Mouse (Mus musculus) MEL (cell line): Measurements from ENCODE around the gene Ddx3x. TPM values are rescaled to one million over a fixed set of nuclear protein-coding genes. Genes with fewer than 3 reads are reported as not detected.
"Not testable (repeated sequence)": the region's sequence is repeated elsewhere in the genome, so short reads cannot be mapped to it uniquely, and the experiment has no call there.

ENCODE experiments used
- DNase-seq: peaks from one replicate; pipeline ENCODE4 v3.0.0; 2011; ENCODE audit warnings: low read depth, low spot score
- H3K27ac ChIP-seq: 2 replicates; pipeline ENCODE4 v1.5.1; 2012; ENCODE audit warnings: low read depth, mild to moderate bottlenecking, control low read depth, low read length, moderate library complexity; ENCODE audit not compliant: control insufficient read depth
- H3K27me3 ChIP-seq, 2 experiments: fragments of 150-350 bp in 1 of 2; sonication (generic) in 1 of 2; 2 replicates each; pipeline ENCODE4 v1.6.1; 2012; ENCODE audit warnings: low read length in 2 of 2, mild to moderate bottlenecking in 2 of 2, improper control_type of control experiment in 1 of 2, moderate library complexity in 1 of 2; ENCODE audit not compliant: insufficient read depth in 2 of 2, control insufficient read depth in 1 of 2
- H3K36me3 ChIP-seq, 2 experiments: 2 replicates each; pipeline ENCODE4 v1.6.1; 2012 to 2014; ENCODE audit warnings: low read length in 2 of 2, improper control_type of control experiment in 1 of 2, inconsistent platforms in 1 of 2, mild to moderate bottlenecking in 1 of 2; ENCODE audit not compliant: insufficient read depth in 2 of 2, control insufficient read depth in 1 of 2
- H3K4me1 ChIP-seq, 2 experiments: fragments of 150-350 bp in 1 of 2; sonication (generic) in 1 of 2; 2 replicates each; pipeline ENCODE4 v1.6.1; 2012; ENCODE audit warnings: low read length in 2 of 2, improper control_type of control experiment in 1 of 2, mild to moderate bottlenecking in 1 of 2; ENCODE audit not compliant: insufficient read depth in 2 of 2, control insufficient read depth in 1 of 2
- H3K4me3 ChIP-seq, 2 experiments: fragments of 150-350 bp in 1 of 2; sonication (generic) in 1 of 2; 2 replicates each; pipeline ENCODE4 v1.5.1; 2012; ENCODE audit warnings: low read depth in 2 of 2, low read length in 2 of 2, mild to moderate bottlenecking in 2 of 2, moderate library complexity in 2 of 2, control low read depth in 1 of 2, improper control_type of control experiment in 1 of 2; ENCODE audit not compliant: control insufficient read depth in 1 of 2, insufficient read depth in 1 of 2
- H3K79me2 ChIP-seq: 2 replicates; pipeline ENCODE4 v1.6.1; 2012; ENCODE audit warnings: mild to moderate bottlenecking, low read length, moderate library complexity; ENCODE audit not compliant: control insufficient read depth, poor library complexity, insufficient read depth
- H3K9ac ChIP-seq: 2 replicates; pipeline ENCODE4 v1.6.1; 2012; ENCODE audit warnings: low read depth, mild to moderate bottlenecking, control low read depth, low read length, moderate library complexity; ENCODE audit not compliant: control insufficient read depth, poor library complexity, severe bottlenecking
- H3K9me3 ChIP-seq: fragments of 150-350 bp; sonication (generic); replicated peaks from 2 replicates; pipeline ENCODE4 v1.6.1; 2012; ENCODE audit warnings: mild to moderate bottlenecking, low read length, improper control_type of control experiment, moderate library complexity; ENCODE audit not compliant: insufficient read depth
- BHLHE40 ChIP-seq: IDR thresholded peaks from 2 replicates; pipeline ENCODE4 v1.6.1; 2012; ENCODE audit warnings: low read depth, mild to moderate bottlenecking, inconsistent platforms, low read length, improper control_type of control experiment, borderline replicate concordance
- CHD2 ChIP-seq: IDR thresholded peaks from 2 replicates; pipeline ENCODE4 v1.6.1; 2011; ENCODE audit warnings: low read length, improper control_type of control experiment
- MAFK ChIP-seq: IDR thresholded peaks from 2 replicates; pipeline ENCODE4 v1.6.1; 2011; ENCODE audit warnings: low read depth, mild to moderate bottlenecking, low read length, improper control_type of control experiment, borderline replicate concordance
- MAZ ChIP-seq: IDR thresholded peaks from 2 replicates; pipeline ENCODE4 v1.6.1; 2012; ENCODE audit warnings: low read depth, mild to moderate bottlenecking, inconsistent platforms, low read length, improper control_type of control experiment
- MYC ChIP-seq: IDR thresholded peaks from 2 replicates; pipeline ENCODE4 v1.6.1; 2011; ENCODE audit warnings: low read depth, mild to moderate bottlenecking, low read length, improper control_type of control experiment, moderate library complexity
- POLR2A ChIP-seq, 2 experiments: IDR thresholded peaks; 2 replicates each; pipeline ENCODE4 v1.6.1; 2011 to 2012; ENCODE audit warnings: low read length in 2 of 2, mild to moderate bottlenecking in 2 of 2, control low read depth in 1 of 2, improper control_type of control experiment in 1 of 2, low read depth in 1 of 2, moderate library complexity in 1 of 2; ENCODE audit not compliant: control insufficient read depth in 1 of 2, insufficient read depth in 1 of 2, poor library complexity in 1 of 2
- POLR2AphosphoS2 ChIP-seq: IDR thresholded peaks from 2 replicates; pipeline ENCODE4 v1.6.1; 2011; ENCODE audit warnings: low read length, improper control_type of control experiment
- RCOR1 ChIP-seq: IDR thresholded peaks from 2 replicates; pipeline ENCODE4 v1.6.1; 2012; ENCODE audit warnings: low read depth, mild to moderate bottlenecking, inconsistent platforms, low read length, improper control_type of control experiment
- SIN3A ChIP-seq: IDR thresholded peaks from 2 replicates; pipeline ENCODE4 v1.6.1; 2012; ENCODE audit warnings: low read length, improper control_type of control experiment, inconsistent platforms
- SMC3 ChIP-seq: IDR thresholded peaks from 2 replicates; pipeline ENCODE4 v1.6.1; 2011; ENCODE audit warnings: low read depth, low read length, improper control_type of control experiment
- UBTF ChIP-seq: IDR thresholded peaks from 2 replicates; pipeline ENCODE4 v1.6.1; 2012; ENCODE audit warnings: low read depth, mild to moderate bottlenecking, inconsistent platforms, low read length, improper control_type of control experiment, moderate library complexity, borderline replicate concordance; ENCODE audit not compliant: insufficient read depth
- USF1 ChIP-seq: IDR thresholded peaks from 2 replicates; pipeline ENCODE4 v1.6.1; 2014; ENCODE audit warnings: low read depth, mild to moderate bottlenecking, inconsistent platforms, low read length, improper control_type of control experiment, moderate library complexity
- ZC3H11A ChIP-seq: IDR thresholded peaks from 2 replicates; pipeline ENCODE4 v1.6.1; 2012; ENCODE audit warnings: low read depth, mild to moderate bottlenecking, inconsistent platforms, low read length, improper control_type of control experiment
- ZKSCAN1 ChIP-seq: IDR thresholded peaks from 2 replicates; pipeline ENCODE4 v1.6.1; 2012; ENCODE audit warnings: low read depth, mild to moderate bottlenecking, inconsistent platforms, low read length, improper control_type of control experiment, moderate library complexity
- ZMIZ1 ChIP-seq: IDR thresholded peaks from 2 replicates; pipeline ENCODE4 v1.6.1; 2012; ENCODE audit warnings: low read depth, mild to moderate bottlenecking, inconsistent platforms, low read length, improper control_type of control experiment, moderate library complexity
- ZNF384 ChIP-seq: IDR thresholded peaks from 2 replicates; pipeline ENCODE4 v1.6.1; 2012; ENCODE audit warnings: low read depth, mild to moderate bottlenecking, inconsistent platforms, low read length, improper control_type of control experiment
- polyA plus RNA-seq, 2 experiments: library from polyadenylated mRNA; stranded (reverse) in 1 of 2; unstranded in 1 of 2; fragments of >175 nt in 1 of 2; fragments of >200 nt in 1 of 2; gene quantifications; 2 replicates each; pipeline versions ENCODE4 v1.2.1 to v1.2.4; 2012; ENCODE audit warnings: low replicate concordance in 2 of 2, low read depth in 1 of 2; ENCODE audit not compliant: insufficient read length in 2 of 2, insufficient read depth in 1 of 2, missing spikeins in 1 of 2
- total RNA-seq: library from RNA; depleted of rRNA; stranded (reverse); fragments of 300-350 nt; gene quantifications from 2 replicates; pipeline ENCODE4 v1.2.3, GENCODE M21; 2012

Ddx3x gene
- total and polyA plus RNA-seq, 3 experiments: 146 to 275 (median 267) TPM

DNA sequence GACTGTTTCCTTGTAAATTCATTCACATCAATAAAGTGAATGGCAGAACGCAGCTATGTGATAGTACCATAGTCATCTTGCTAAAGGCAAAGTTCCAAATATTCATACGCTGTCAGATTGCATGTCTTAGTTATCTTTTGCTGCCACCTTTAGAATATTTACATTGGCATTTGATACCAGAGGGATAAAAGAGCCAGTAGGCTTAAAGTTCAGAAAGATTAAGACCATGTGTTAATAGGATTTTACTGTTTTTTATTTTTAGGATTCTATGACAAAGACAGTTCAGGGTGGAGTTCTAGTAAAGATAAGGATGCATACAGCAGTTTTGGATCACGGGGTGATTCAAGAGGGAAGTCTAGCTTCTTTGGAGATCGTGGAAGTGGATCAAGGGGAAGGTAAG, 5.0 kb downstream of the Ddx3x start (continued):
- no peak for TF ChIP-seq UBTF
- TF ChIP-seq USF1: peak; percentile 68; the same call in 1 of the 2 replicates
- TF ChIP-seq SIN3A: peak; percentile 98
- TF ChIP-seq MYC: peak; percentile 49; the same call in 1 of the 2 replicates
- peak; percentile 61; the same call in 1 of the 2 replicates for TF ChIP-seq MAFK
- TF ChIP-seq RCOR1: peak; percentile 97
- no peak; the same call in 1 of the 2 replicates for TF ChIP-seq ZC3H11A
- TF ChIP-seq MAZ: no peak

DNA sequence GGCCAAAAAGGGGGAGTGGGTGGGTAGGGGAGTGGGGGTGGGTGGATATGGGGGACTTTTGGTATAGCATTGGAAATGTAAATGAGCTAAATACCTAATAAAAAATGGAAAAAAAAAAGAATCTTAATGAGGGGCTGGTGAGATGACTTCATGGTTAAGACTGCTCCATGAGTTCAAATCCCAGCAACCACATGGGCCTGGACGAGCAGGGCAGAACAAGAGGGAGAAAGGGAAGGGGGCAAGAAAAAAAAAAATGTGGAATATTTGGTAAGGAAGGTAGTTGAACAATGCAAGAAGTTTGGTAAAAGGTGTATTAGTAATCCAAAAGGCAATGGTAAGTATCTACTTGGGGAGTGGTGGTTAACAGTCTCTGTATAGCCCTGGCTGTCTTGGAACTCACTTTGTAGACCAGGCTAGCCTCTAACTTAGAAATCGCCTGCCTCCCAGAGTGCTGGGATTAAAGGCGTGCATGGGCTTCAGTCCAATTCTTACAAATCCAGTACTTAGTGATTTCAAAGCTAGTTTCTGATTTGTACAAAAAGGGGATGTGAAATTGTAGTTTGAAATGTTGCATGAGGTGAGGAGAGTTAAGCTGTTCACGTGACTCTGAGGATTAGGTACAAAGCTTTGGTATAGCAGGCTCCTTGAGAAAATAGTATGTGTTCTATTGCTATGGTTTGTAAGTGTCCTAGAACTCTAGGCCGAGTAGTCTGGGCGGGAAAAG, 13.9 kb downstream of the Ddx3x start:
- H3K79me2 ChIP-seq: no peaks in the 10 kb centered on the region
- no peak overlapping the region for H3K9ac ChIP-seq
- H3K9me3 ChIP-seq: no peaks in the 10 kb centered on the region
- peak; percentile 65 for DNase-seq
- no peak overlapping the region for H3K27ac ChIP-seq
- TF ChIP-seq SMC3 (peak; percentile 8), ZKSCAN1 (no peak), ZC3H11A (no peak), POLR2A (IDR thresholded peaks at IDR 0.05; ENCODE audit: control insufficient read depth in 1 of 2, insufficient read depth in 1 of 2, low read depth in 1 of 2, low read length in 2 of 2, poor library complexity in 1 of 2) (peak in 1 of 2 experiments; percentile 58; a peak in 2 of 4 replicates), USF1 (peak; percentile 70), RCOR1 (0 out of 2 replicates have a peak, but pooled peaks have one; percentile 55), CHD2 (peak; percentile 19; the same call in 1 of the 2 replicates), POLR2AphosphoS2 (peak; percentile 91), ZMIZ1 (0 out of 2 replicates have a peak, but pooled peaks have one; percentile 17), MAZ (no peak), BHLHE40 (peak; percentile 47; the same call in 1 of the 2 replicates)
- TF ChIP-seq, all 39 proteins: peak for 8
- Histone ChIP-seq H3K4me3 (no peak overlapping the region), H3K36me3 (peaks cover 8 to 23% of the 10 kb centered on the region in 2 experiments), H3K4me1 (no peaks in the 10 kb centered on the region), H3K27me3 (no peaks in the 10 kb centered on the region)

DNA sequence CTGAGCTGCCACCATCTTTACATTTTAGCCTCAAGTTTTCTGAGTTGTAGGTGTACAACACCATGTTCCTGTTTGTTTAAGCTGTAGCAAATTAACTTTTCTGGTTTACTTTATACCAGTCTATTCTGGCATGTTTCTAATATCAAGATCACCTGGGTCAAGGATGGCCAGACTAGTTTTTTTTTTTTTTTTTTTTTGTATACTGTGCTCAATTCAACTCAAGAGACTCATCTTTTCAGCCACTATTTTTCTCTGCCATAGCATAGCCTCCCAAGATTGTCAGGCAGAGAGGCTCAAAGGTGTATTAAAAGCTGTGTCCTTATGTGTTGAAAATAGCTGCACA, 14.4 kb downstream of the Ddx3x start:
- Histone ChIP-seq H3K9me3 (no peaks in the 10 kb centered on the region), H3K27ac (no peak overlapping the region), H3K9ac (no peak overlapping the region), H3K79me2 (no peaks in the 10 kb centered on the region), H3K27me3 (no peaks in the 10 kb centered on the region), H3K4me1 (no peaks in the 10 kb centered on the region), H3K4me3 (no peak overlapping the region), H3K36me3 (peaks cover 6 to 18% of the 10 kb centered on the region in 2 experiments; a peak in 3 of 4 replicates)
- TF ChIP-seq POLR2AphosphoS2 (0 out of 2 replicates have a peak, but pooled peaks have one; percentile 12), ZNF384 (peak; percentile 59; the same call in 1 of the 2 replicates), SMC3 (no peak), CHD2 (no peak)
- DNase-seq: no peak

DNA sequence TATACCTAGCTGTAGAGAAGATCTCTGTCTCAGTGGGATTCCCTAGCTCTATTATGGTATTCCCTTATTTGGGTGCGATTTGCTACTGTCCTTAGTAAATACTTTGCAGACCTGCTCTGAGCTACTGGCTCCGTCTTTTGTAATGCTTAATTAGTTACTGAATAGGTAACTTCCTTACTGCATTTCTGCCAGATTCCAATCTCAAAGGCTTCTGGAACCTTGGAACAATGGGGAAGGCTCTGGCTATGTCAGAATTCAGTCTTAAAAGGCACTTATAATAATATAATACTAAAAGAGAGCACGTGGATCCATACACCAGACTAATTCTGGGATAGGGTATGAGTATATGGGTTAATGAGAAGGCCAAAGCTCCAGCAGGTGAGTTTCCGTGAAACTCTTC, 15.5 kb downstream of the Ddx3x start:
- H3K27me3 ChIP-seq, H3K4me3 ChIP-seq, DNase-seq, H3K9ac ChIP-seq, H3K27ac ChIP-seq, H3K9me3 ChIP-seq, H3K79me2 ChIP-seq, H3K4me1 ChIP-seq: not testable (repeated sequence)
- H3K36me3 ChIP-seq: peaks cover 3 to 11% of the 10 kb centered on the region in 2 experiments; a peak in 3 of 4 replicates
